Mouse (Mus musculus) small intestine, adult 2 months (tissue): Measurements from ENCODE around the gene Ttc9.

ENCODE experiments used
- CTCF ChIP-seq: fragments of 200-500 bp; IDR thresholded peaks from 2 replicates; pipeline ENCODE4 v1.5.1; 2012; ENCODE audit warnings: low read depth, mild to moderate bottlenecking, control low read depth, inconsistent platforms, low read length, moderate library complexity, mixed read lengths; ENCODE audit not compliant: insufficient replicate concordance, insufficient read length; ENCODE audit errors: extremely low read depth
- POLR2A ChIP-seq: fragments of 200-500 bp; IDR thresholded peaks from 2 replicates; pipeline ENCODE4 v1.6.1; 2012; ENCODE audit warnings: low read depth, mild to moderate bottlenecking, control low read depth, inconsistent platforms, low read length, moderate library complexity

GRCm38 (mm10) chr12:81626226-81626861 is 4.7 kb upstream of the Ttc9 start:
- TF ChIP-seq CTCF, result no peak
- no peak for TF ChIP-seq POLR2A
